Mouse (Mus musculus): ENCODE measurements around the gene P4ha2. TPM values are rescaled to one million over a fixed set of nuclear protein-coding genes. Genes with fewer than 3 reads are reported as not detected.

The P4ha2 gene
- 10 to 100 TPM; 22.8 to 24.3 TPM for total RNA-seq (2021)
- long read RNA-seq, experiment 1, transcript P4ha2-201 (16 exons, 2,230 nt) = minor isoform, 6 of 37 reads
- long read RNA-seq, experiment 1, transcript P4ha2-202 (16 exons, 2,263 nt) = major isoform, 10 of 37 reads
- long read RNA-seq, experiment 1, partial matches to known transcripts = 11 of 37 reads
- long read RNA-seq, experiment 1, other reads (novel, unspliced or antisense) = 7 of 37 reads
- long read RNA-seq, experiment 2, transcript P4ha2-201 (16 exons, 2,230 nt) = major isoform, 9 of 25 reads
- long read RNA-seq, experiment 2, transcript P4ha2-202 (16 exons, 2,263 nt) = minor isoform, 6 of 25 reads
- long read RNA-seq, experiment 2, partial matches to known transcripts = 6 of 25 reads
- long read RNA-seq, experiment 2, other reads (novel, unspliced or antisense) = 4 of 25 reads

DNA sequence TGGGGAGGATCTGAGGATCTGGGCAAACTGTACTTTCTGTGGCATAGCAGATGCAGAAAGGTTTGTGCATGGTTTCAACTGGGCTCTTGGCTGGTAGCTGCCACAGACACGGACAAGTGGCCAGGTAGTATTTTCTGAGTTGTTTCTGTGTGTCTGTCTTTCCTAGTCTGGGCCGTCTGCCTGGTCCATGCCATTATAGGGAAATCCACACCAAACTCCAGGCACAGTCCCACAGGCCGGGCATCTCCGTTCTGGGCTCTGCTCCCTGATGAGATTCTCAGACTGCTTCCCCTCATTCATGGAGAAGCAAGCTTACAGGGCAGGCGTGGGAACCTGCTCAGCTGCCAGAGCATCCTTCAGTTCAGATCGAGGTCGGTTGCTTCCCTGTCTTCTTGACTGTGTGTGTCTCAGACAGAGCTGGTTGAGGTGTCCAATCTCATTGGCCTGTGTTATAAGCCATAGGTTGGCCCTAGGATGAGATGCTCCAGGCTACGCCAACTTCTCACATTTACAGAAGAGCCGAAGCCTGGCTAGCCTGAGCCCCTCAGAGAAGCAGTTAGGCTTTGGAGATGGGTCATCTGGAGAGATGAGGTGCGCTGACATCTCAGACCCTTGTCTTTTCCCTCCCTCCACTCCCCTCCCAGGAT lies at the start of gene P4ha2:
Gene P4ha2 (plus strand): TSS at position 51 of the 647 bp plus-strand sequence.
- DNase-seq (ENCODE audit: low spot score in 2 of 2) = no peak

DNA sequence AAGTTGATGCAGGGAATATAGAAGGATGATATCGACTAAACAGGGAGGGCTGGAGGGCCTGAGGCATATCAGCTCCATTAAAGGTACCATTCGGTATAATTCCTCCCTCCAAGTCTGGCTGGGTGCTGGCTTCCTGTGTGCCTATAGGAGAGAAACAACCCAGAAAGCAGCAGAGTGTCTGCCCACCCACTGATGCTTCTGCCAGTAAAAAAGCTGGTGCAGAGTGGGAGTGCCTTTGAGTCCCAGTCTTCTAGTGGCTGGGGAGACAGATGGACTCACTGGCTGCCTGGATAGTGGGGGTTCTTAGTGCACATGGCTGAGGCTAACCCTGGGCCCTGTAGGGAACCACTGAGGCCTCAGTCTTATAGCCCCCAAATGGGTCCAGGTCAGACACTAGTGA lies 49.7 kb upstream of the P4ha2 start:
- peak in 1 of 2 experiments; percentile 30 for DNase-seq (ENCODE audit: low spot score in 2 of 2)

DNA sequence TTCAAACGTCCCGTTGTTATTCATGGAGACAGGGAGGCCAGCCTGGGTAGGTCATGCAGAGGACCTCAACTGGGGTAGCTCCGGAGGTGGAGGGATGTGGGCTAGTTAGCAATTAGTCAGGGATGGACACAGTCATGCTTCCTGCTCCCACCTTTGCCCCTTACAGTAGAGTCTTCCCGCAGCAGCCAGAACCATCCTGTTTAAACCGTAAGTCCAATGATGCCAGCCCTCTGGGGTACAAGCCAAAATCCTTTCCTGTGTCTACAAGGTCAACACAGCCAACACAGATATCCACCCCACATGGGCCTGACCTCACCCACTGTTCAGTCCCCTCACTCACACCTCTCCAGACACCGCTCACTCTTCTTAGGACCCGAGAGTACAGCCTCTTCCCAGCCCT lies 48.7 kb upstream of the P4ha2 start:
- DNase-seq (ENCODE audit: low spot score in 2 of 2) = no peak

DNA sequence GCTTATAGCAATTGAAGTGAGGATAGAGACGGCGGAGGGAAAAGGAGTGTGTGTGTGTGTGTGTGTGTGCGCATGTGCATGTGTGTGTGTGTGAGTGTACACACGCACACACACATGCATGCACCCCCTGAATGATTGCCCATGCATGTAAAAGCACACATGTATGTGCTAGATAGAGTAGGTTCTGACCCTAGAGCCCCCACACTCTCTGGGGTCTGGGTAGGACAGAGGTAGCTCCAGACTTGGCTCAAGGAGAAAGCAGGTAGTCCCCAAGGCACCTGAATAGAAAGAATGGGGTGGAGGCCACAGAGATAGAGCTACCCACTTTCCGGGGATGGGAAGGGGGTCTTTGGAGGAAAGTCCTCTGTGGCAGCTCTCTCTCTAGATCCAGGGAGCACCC lies 47.8 kb upstream of the P4ha2 start:
- no peak for DNase-seq (ENCODE audit: low spot score in 2 of 2)

DNA sequence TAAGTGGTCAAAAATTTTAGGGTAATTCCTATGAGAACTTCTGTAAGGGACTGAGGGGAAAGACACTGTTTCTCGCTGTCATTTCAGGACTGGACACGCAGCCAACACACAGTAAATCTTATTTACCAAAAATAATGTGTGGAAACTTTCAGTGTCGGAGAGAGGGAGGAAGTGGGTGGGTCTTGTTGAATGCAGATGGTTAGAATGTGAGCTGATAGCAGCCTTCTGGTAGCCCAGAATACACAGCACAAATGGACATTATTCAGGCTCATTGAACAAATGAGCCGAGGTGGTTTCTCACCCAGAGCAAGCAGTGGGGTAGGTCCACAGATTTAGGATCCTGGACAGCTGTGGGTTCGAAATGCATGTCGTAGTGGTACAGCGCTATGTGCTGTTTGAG lies 46.8 kb upstream of the P4ha2 start:
- no peak for DNase-seq (ENCODE audit: low spot score in 2 of 2)

DNA sequence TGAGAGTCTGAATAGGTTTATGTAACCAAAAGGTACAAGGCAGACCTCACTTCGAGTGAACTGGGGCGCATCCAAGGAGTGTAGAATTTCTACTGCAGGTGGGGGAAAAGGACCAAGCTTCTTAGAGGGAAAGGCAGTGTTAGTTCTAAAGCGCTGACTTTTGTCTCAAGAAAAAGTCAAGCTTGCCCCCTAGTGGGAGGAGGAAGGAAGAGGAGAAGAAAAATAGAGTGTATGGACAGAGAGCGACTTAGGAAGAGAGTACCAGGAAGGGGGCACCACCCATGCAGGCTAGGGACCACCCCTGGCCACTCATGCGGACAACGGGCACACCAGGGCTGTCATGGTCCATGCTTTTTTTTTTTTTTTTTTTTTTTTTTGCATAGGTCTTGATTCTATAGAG lies 45.6 kb upstream of the P4ha2 start:
- peak; percentile 52 to 60 for DNase-seq (ENCODE audit: low spot score in 2 of 2)

DNA sequence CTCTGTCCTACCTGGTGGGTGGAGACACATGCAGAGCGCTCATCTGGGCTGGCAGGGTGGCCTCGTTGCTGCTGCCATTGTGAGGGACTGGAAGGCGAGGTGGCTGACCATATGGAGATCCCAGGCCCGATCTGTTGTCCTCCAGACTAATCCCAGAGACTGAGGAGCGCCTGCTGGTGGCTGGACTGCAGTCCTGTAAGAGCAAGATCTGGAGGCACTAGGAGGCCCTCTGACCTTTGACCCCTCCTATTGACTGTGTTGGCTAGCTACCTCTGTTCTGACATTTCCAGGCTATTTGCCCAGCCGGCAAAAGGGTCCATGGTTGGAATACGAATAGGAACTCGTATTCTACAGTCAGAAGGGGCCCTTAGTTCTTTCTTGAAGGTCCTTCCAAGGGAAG lies 43.8 kb upstream of the P4ha2 start:
- no peak for DNase-seq (ENCODE audit: low spot score in 2 of 2)

DNA sequence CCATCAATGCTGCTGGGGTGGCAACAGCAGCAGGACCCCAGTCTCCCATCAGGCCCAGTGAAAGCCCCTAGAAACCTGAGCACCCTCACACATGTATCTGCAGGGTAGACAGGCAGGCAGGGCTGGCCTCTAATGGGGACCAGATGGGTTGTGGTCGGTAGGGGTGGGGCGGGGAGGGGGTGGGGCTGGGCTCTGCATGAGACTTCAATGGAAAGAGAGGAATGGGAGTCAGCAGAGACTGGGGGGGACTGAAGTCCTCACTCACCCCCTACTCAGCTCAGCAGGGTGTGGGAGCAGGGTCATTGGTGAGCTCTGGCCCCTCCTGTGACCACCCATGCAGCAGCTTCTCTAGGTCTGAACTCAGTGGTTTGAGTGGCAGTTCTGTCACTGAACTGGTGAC lies 42.5 kb upstream of the P4ha2 start:
- no peak for DNase-seq (ENCODE audit: low spot score in 2 of 2)

DNA sequence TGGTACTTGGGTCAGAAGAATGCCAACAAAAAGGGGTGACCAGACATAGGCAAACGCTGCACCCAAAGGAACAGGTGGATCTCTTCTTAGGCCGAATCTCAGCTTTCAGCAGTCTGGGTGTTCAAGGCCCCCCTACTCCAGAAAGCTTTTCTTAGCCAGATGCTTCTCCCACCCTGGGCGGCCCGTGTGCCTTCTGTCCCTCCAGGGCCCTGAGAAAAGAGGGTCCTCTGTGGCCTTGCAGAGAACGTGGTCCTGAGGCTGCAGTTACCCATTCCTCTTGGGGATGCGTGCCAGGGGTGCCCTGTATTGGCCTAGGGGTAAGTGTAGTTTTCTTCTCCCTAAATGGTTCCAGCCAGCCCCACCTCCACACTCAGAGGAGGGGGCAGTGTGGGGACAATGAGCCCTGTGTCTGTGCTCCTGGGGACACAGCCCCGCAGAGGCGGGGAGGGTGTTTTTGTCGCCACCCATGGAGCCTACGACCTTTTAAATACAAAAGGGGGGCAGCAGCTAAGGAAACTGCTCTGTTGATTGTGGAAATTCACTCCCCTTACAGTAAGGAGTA lies 41.8 kb upstream of the P4ha2 start:
- DNase-seq (ENCODE audit: low spot score in 2 of 2) = no peak

DNA sequence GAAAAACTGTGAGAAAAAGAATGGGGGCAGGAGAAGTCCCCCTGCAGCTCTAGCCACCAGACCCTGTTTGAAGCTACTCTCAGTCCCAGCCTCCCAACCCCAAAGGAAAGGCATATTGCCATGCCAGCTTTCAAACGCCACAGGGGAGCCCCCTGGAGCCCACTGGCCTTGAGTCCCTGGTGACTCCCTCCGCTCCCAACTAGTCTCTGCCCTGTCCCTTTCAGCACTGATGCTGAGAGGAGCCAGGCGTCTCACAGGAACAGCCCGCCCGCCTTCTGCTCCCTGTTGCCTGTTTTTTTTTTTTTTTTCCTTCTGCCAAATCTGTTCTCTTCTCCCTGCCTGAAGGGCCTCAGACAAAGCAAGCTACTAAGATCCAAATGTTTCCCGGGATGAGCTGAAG lies 41.3 kb upstream of the P4ha2 start:
- DNase-seq (ENCODE audit: low spot score in 2 of 2) = no peak

DNA sequence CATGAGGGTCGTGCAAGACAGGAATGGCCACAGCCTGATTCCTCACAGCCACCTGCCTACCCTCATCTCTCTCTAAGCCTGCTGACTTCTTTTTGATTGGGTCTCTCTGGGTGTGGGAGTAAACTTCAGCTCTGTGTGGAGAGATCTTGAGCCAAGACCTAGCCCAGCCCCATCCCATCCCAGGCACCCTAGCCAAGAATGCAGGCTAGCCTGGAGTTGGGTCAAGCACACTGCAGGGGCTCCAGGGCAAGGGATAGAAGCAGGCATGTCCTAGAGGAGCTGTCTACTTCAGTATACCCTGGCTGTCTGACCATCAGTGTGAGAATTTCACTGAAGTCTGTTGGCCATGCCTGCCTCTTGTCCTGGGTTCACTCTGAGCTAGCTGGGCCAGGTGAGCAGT lies 40.4 kb upstream of the P4ha2 start:
- no peak for DNase-seq (ENCODE audit: low spot score in 2 of 2)

DNA sequence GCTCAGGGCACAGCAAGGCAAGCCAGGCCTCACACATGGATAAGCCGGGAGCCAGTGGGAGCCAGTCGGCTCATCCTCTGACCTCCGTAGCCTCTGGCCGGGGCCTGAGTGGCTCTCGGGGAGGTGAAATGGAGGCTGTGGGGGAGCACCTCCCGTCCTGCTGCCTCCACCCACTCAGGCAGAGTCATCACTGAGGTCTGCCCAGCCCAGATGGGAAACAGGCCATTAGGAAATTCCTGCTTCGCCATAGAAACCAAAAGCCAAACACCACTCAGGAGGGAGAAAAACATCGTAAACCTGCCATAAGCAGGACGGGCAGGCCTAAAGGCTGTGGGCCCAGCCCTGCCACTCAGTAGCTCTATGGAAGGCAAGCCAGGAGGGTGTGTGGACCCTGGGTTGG lies 39.6 kb upstream of the P4ha2 start:
- DNase-seq (ENCODE audit: low spot score in 2 of 2) = no peak

DNA sequence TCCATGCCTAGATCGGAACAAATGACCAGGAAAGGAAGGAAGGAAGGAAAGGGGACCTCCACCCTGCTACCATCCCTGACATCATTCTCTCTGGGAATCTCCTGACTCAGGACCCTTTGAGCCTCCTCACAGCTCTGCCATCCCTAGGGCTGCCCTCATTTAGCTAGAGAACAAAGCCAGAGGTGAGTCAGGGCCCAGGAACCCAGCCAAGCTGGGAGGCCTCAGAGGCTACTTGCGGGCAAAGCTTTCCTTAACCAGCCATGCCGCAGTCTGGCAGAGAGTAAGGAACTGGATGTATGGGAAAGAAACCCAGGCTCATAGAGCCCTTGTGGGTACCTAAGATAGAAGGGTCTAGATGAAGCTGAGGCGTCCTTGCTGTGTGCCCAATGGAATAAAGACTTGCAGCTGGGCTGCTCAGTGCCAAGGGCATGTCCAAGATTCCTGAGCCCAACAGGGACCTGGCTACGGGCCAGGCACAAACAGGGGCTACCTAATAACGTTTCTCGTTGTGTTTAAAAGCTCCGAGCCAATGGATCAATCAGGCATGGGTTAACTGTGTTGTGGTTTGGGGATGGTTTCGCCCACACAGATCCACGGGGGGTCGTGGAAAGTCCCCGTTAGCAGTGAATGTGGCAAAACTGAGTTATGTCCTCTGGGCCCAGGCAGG lies 37.7 kb upstream of the P4ha2 start:
- DNase-seq (ENCODE audit: low spot score in 2 of 2) = no peak

DNA sequence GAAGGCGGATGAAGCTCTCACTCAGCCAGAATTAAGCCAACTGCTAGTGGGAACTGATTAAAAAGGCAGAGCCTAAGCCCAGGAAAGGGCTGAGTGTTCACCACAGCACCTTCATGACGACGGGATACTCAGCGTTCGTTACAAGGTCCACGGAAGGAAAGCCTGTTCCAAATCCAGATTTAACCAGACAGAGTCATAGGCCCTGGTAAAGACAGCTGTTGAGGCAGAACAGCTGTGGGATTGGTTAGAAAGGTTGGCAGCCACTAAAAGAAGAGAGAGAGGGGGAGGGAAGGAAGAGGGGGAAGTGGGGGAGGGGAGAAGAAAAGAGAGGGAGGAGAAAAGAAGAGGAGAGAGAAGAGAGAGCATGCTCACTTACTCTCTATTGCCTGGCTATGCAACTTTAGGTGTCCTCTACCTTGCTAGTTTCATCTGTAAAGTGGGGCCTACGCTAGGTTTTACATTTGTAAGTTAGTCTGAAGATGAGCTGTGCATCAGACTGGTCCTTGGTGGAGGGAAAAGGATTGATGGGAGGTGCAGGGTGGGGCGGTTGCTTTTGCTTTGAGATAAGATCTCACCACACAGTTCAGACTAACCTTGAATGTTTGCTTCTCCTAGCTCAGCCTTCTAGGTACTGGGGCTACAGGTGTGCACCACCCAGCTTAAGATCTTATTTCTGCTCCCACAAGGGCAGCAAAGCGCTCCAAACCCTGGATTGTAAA lies 37.0 kb upstream of the P4ha2 start:
- DNase-seq (ENCODE audit: low spot score in 2 of 2) = no peak

DNA sequence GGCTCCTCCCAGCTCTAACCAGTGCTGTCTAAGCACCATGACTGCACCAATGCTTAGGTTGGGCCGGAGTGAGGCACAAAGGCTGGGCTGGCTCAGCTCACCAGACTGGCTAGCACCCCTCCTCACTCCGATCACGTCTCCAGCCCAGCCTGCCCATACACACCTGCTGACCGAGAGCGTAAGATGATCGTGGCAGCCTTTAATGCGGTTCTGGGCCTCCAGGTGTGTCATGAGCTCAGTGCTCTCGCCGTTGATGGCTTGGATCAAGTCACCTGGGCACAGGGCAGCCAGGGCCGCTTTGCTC lies 36.5 kb upstream of the P4ha2 start:
- no peak for DNase-seq (ENCODE audit: low spot score in 2 of 2)

DNA sequence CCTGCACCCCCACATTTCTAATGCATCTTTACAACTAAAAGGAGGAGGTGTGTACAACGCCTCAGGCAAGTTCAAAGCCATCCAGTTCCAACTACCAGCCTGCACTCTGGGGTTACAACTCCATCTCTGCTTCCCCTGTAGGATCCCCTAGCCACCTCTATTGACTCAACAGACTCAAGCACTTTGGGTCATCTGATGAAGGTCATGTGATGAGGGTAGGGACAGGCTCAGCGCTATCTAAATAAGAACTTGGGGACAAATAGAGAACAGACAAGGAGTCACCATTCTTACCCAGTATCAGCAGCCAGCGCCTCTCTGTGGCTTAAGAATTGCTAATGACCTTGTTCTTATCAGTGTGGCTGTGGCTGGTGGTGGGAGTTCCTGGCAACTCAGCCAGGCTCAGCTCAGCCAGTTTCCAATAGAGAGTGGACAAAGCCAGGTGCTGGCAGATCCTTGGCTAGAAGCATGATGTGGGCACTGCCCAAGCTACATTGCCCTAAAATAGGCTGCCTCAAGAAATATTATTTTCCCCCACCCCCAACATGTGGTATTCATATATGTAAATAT lies 35.4 kb upstream of the P4ha2 start:
- no peak for DNase-seq (ENCODE audit: low spot score in 2 of 2)

DNA sequence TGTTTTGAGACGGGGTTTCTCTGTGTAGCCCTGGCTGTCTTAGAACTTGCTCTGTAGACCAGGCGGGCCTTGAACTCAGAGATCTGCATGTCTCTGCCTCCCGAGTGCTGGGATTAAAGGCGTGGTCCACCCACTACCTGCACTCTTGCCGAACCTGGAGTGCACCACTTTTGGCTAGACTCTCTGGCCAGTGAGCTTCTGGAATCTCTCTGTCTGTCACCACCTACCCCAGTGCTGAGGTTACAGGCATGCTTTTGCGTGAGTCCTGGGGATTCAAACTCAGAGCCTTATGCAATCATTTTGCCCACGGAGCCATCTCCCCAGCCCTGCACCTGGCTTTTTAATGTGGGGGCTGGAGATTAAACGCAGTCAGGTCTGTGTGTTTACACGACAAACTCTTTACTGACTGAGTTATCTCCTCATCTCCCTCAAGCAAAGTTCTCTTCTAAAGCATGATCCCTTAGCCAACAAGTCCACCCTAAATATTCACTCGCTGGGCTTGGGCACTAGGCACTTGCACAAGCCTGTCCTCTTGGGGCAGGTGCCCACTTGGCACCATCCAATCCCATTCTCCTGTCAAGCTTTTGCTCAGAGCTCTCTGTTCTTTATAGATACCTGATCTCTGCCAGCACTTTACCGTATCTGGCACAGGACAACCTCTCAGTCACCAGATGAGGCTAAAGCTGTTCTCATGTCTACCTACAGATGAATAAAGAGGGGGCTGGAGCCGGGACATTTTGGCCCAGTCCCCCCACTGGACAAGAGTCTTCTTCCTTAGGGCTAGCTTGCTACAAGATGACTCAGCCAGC lies 34.6 kb upstream of the P4ha2 start:
- no peak for DNase-seq (ENCODE audit: low spot score in 2 of 2)

DNA sequence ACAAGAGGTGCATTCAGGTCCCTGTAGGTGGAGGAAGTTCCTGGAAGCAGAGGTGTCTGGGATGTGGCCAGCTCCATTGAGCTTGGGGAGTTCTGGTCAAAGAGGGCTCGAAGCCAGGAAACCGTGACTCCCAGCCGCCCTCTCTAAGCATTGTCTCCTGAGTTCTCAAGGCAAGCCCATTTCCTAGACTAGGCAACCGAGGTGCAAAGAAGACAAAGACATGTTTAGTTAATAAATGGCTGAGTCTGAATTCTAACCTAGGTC lies 34.0 kb upstream of the P4ha2 start:
- DNase-seq (ENCODE audit: low spot score in 2 of 2) = no peak

DNA sequence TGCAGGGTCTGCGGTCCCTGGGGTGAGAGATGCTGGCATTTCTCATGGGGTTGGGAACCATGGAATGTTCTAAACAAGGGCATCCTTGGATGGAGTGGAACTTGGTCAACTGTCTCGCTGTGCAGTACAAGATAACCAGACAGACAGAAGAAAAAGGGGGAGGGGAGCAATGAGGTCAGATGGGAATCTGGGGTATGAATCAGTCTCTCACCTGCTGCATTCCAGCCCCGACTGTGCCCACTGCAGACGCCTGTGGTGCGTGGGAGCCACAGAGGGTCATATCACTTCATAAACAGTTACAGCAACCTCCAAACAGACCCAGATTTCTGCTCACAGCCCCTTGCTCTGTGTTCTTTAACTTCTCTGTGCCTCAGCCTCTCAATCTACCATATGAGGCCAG lies 33.5 kb upstream of the P4ha2 start:
- no peak for DNase-seq (ENCODE audit: low spot score in 2 of 2)

DNA sequence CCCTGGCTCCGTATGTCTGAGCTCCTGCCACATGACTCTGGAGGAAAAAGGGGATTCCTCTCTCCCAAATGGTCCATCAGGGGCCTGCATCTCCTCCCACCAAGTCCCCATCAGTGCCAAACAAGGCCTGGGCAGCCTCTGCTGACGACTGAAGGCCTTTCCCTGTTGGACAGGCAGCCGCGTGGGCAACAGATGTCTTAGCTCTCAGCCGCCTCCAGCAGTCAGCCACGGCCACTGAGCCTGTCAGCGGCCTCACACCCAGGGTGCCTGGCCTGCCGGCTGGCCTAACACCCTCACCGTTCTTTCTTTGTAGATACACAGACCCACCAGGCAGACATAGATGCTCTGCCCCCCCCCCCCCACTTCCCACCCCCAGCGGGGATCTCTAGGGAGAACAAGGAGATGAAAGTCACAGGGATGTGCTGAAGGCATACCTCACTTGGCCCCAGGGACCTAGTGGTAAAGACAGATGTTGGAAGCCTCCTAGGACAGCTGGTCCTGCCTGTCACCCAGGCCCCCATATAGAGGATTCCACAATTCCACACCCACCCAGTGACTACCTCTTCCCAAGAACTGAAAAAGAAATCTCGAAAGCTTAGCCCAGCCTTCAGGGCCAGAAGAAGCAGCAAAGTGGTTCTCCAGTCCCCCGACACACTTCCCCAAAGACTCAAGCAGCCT lies 32.4 kb upstream of the P4ha2 start:
- DNase-seq (ENCODE audit: low spot score in 2 of 2) = no peak
